Mouse (Mus musculus) CH12.LX (cell line): Measurements from ENCODE around the gene Pkp1.

Source experiments
- CHD2 ChIP-seq: IDR thresholded peaks from 2 replicates; pipeline ENCODE4 v1.6.1; 2011; ENCODE audit warnings: low read length, improper control_type of control experiment
- CTCF ChIP-seq, 2 experiments: IDR thresholded peaks in 1 of 2; conservative IDR thresholded peaks in 1 of 2; 2 replicates each; pipeline ENCODE4 v1.5.1; 2011 to 2012; ENCODE audit warnings: low read depth in 2 of 2, low read length in 2 of 2, improper control_type of control experiment in 1 of 2, inconsistent platforms in 1 of 2, mild to moderate bottlenecking in 1 of 2, moderate library complexity in 1 of 2
- EP300 ChIP-seq: IDR thresholded peaks from 2 replicates; pipeline ENCODE4 v1.6.1; 2011; ENCODE audit warnings: low read length, improper control_type of control experiment
- MAX ChIP-seq: IDR thresholded peaks from 2 replicates; pipeline ENCODE4 v1.6.1; 2011; ENCODE audit warnings: low read length, improper control_type of control experiment
- NELFE ChIP-seq: IDR thresholded peaks from 2 replicates; pipeline ENCODE4 v1.6.1; 2011; ENCODE audit warnings: low read depth, low read length, improper control_type of control experiment
- POLR2A ChIP-seq: IDR thresholded peaks from 2 replicates; pipeline ENCODE4 v1.6.1; 2011; ENCODE audit warnings: low read depth, mild to moderate bottlenecking, improper control_type of control experiment, low read length
- RCOR1 ChIP-seq: conservative IDR thresholded peaks from 2 replicates; pipeline ENCODE4 v1.6.1; 2012; ENCODE audit warnings: low read depth, mild to moderate bottlenecking, inconsistent platforms, low read length, improper control_type of control experiment
- SIN3A ChIP-seq: IDR thresholded peaks from 2 replicates; pipeline ENCODE4 v1.6.1; 2012; ENCODE audit warnings: low read length, improper control_type of control experiment, inconsistent platforms
- UBTF ChIP-seq: IDR thresholded peaks from 2 replicates; pipeline ENCODE4 v1.6.1; 2012; ENCODE audit warnings: low read depth, mild to moderate bottlenecking, inconsistent platforms, low read length, improper control_type of control experiment, moderate library complexity
- USF1 ChIP-seq: IDR thresholded peaks from 2 replicates; pipeline ENCODE4 v1.6.1; 2014; ENCODE audit warnings: low read depth, mild to moderate bottlenecking, inconsistent platforms, low read length, improper control_type of control experiment
- USF2 ChIP-seq: conservative IDR thresholded peaks from 2 replicates; pipeline ENCODE4 v1.6.1; 2011; ENCODE audit warnings: low read depth, low read length, improper control_type of control experiment

DNA sequence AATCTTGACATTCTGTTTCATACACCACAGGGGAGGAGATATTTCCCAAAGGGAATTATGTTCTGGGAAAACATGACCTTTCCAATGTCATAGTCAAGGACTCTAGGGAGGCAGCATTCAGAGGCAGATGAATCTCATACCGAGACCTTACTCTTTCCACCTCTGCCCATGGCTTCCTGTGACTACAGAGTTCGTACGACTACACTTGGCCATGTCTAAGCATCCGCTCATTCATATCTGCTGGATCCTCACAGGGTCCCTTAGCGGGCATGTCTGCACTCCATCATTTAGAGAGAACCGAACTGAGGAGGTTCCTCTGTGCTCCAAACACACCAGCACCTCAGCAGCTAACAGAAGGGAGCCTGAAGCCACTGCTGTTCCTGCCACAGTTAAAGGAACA is 79.9 kb downstream of the Pkp1 start:
- TF ChIP-seq POLR2A (no peak), CTCF (conservative IDR thresholded peaks at IDR 0.05 in 1 of 2, IDR thresholded peaks at IDR 0.05 in 1 of 2; ENCODE audit: low read depth in 2 of 2, low read length in 2 of 2) (no peak), NELFE (no peak), USF2 (no peak), MAX (no peak), RCOR1 (no peak), EP300 (no peak), SIN3A (no peak), USF1 (no peak), UBTF (no peak), CHD2 (no peak)
